Mouse (Mus musculus): Measurements from ENCODE around the gene Oas1a.
"Not testable (repeated sequence)": the region's sequence is repeated elsewhere in the genome, so short reads cannot be mapped to it uniquely, and the experiment has no call there.

Oas1a gene

DNA sequence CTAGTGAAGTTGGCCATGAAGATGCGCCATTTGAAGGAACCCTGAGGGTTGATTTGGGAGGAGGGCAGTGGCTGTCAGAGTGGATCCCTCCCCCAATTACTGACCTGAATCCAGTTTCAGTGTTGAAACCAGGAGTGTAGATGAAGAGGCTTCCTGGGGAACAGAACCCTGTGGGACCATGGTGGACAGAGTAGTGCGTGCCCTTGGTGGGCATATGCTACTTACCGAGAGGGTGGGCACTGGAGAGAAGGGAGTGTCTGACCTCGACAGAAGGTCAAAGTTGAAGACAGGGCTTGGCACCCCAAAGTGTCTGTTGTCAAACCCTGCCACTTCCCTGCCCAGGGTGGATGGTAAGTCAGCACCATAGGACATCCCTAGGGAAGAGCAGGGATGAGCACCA, 13.5 kb downstream of the Oas1a start:
- not testable (repeated sequence) for DNase-seq (ENCODE audit: low read depth, low spot score)

DNA sequence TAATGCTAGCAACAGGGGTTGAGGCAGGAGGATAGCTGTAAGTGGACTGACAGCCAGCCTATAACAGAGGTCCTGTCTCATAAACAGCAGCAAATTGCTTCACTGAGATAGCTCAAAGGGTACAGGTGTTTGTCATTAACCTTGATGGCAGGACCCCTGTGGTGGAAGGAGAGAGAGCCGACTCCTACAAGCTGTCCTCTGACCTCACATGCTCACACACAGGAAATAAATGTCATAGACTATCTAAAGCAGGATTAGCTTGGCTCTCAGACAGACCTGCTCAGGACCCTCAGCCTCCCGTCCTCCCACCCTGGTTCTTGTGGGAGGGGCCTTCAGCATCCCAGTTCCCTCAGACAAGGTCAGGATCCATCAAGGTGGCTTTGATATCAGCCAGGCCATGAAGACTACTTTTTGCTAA, 15.1 kb downstream of the Oas1a start:
- DNase-seq (ENCODE audit: low read depth, low spot score), result no peak

DNA sequence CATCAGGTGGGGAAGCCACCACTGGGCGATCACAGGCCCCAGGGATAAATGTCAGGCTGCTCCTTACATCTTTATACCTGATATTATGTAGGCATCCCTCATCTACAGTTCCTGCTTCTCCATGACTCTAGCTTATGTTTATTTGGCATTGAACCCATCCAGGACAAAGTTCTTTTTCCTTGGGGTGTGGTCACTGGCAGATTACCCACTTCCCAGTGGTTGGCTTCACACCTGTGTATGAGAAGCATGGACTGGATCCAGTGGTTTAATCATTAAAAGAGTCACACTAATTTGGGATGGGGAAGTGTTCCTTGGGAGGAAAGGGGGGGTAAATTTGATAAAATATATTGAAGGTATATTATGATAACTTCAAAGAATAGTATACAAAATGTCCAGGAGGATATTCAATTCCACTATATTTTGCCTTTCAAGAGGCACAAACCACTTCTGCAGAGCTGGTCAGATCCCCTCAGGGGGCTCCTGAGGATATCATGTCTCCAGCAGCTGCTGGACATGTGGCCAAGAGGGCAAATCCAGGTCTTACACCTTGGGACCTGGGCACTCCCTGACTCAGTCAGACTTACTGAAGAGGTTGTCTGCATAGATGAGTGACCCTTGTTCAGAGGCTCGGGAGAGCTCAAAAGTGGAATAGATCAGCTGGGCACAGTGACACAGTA, 15.6 kb downstream of the Oas1a start:
- not testable (repeated sequence) for DNase-seq (ENCODE audit: low read depth, low spot score)

DNA sequence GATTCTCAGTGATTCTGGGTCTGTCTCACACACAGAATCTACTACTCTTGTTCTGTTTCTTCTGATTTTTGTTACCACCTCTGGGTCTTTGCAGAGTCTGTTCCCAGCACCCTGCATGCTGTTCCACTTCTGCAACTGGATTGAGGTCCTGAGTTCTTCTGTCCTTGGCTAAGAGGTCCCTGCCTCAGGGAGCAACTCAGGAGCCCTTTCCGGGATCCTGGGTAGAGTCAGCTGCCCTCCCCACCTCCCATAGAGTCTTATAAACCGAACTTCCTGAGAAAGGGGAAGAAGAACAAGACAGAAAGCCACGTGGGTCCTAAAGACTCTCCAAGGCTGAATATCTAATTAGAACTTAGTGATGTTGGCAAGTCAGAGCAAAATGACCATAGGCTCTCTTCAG, 16.3 kb downstream of the Oas1a start:
- no peak for DNase-seq (ENCODE audit: low read depth, low spot score)

GRCm38 (mm10) chr5:120890026-120890425, 17.3 kb downstream of the Oas1a start:
- no peak for DNase-seq (ENCODE audit: low read depth, low spot score)

GRCm38 (mm10) chr5:120888294-120888815, 19.0 kb downstream of the Oas1a start:
- DNase-seq (ENCODE audit: low read depth, low spot score), result not testable (repeated sequence)

- no peak for DNase-seq (ENCODE audit: low read depth, low spot score)
These were observed 19.5 kb downstream of the Oas1a start for GRCm38 (mm10) chr5:120887831-120888230.

GRCm38 (mm10) chr5:120887413-120887812, 19.9 kb downstream of the Oas1a start, which contains the start of gene Oas1g:
TSS of gene Oas1g (minus strand) at chr5:120887613.
- DNase-seq (ENCODE audit: low read depth, low spot score), result not testable (repeated sequence)

- not testable (repeated sequence) for DNase-seq (ENCODE audit: low read depth, low spot score)
These were observed 25.6 kb downstream of the Oas1a start for GRCm38 (mm10) chr5:120881681-120882080.

GRCm38 (mm10) chr5:120878803-120879202, 28.5 kb downstream of the Oas1a start:
- not testable (repeated sequence) for DNase-seq (ENCODE audit: low read depth, low spot score)

DNA sequence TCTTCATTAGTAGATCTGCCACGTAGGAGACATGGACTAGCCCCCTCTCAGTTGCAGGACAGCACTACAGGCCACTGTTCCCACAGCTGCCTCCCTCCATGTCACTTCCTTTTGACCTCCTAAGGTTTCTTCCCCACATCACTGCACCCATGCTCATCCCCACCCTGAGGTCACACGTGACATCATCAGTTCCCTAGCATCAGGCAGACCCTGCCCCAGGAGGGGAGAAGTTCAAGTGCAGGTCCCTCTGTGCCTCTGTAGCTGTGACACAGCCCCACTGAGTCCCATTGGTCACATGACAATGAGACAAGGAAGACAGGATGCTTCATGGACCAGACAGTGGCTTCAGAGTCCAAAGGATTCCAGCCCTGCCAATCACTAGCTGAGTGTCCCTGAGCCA, 29.9 kb downstream of the Oas1a start:
- DNase-seq (ENCODE audit: low read depth, low spot score), result not testable (repeated sequence)

- DNase-seq (ENCODE audit: low read depth, low spot score), result not testable (repeated sequence)
These were observed 30.5 kb downstream of the Oas1a start for GRCm38 (mm10) chr5:120876839-120877238.

DNA sequence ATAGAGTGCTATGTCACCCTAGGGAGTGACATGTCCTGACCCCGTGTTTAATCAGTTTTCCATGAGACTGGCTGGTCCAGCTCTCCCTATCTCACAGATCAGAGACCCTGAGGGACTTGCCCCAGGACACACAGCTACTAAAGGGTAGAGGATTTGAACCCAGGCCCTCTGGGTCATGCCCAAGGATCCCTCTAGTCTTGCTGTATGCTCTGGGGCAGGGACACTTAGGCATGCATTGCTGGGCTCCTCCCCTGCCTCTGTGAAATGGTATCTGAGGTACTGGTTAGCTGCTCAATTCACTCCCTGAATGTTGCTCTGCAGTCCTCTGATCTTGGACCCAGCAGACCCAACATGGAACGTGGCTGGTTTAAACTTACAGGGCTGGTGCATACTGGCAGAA, 35.9 kb downstream of the Oas1a start:
- DNase-seq (ENCODE audit: low read depth, low spot score), result no peak

DNA sequence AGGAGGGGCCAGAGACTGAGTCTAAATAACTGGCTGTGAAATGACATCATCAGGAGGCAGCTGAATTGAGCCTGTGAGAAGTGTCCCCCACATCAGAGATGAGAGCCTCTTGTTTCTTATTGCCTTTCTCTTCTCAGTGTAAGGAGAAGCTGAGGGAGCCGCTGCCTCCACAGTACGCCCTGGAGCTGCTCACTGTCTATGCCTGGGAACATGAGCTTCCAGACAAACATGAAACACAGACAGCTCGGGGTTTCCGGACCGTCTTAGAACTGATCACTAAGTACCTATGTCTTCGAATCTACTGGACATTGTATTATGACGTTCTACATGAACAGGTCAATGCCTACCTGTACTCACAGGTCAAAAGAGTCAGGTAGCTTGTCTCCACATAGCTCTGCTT, 36.5 kb downstream of the Oas1a start:
- DNase-seq (ENCODE audit: low read depth, low spot score), result no peak

DNA sequence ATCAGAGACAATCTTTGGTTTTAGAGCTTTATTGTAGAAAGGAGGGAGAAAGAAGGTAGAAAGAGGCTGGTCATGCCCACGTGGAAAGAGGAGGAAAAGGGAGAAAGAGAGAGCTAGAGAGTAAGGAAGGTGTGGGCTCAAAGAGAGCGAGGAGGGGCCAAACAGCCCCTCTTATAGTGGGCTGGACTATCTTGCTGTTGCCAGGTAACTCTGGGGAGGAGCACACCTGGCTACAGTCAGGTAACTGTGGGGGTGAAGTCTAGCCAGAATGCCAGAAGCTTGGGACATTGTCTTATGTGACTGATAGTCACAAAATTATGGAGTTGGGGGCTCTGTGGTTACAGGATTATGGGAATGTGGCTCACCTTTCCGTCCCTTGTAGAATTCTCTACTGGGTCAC, 37.2 kb downstream of the Oas1a start:
- no peak for DNase-seq (ENCODE audit: low read depth, low spot score)

GRCm38 (mm10) chr5:120869436-120870015, 37.8 kb downstream of the Oas1a start:
- DNase-seq (ENCODE audit: low read depth, low spot score), result no peak

- peak; percentile 71 for DNase-seq (ENCODE audit: low read depth, low spot score)
These were observed 41.9 kb downstream of the Oas1a start for GRCm38 (mm10) chr5:120865336-120865860.

- no peak for DNase-seq (ENCODE audit: low read depth, low spot score)
These were observed 46.2 kb downstream of the Oas1a start, which contains the start of gene Oas1h for GRCm38 (mm10) chr5:120861121-120861520. TSS of gene Oas1h (plus strand) at chr5:120861421.

- no peak for DNase-seq (ENCODE audit: low read depth, low spot score)
These were observed 48.1 kb downstream of the Oas1a start for GRCm38 (mm10) chr5:120859241-120859640.

GRCm38 (mm10) chr5:120849601-120850136, 57.7 kb downstream of the Oas1a start:
- DNase-seq (ENCODE audit: low read depth, low spot score), result peak; percentile 81

DNA sequence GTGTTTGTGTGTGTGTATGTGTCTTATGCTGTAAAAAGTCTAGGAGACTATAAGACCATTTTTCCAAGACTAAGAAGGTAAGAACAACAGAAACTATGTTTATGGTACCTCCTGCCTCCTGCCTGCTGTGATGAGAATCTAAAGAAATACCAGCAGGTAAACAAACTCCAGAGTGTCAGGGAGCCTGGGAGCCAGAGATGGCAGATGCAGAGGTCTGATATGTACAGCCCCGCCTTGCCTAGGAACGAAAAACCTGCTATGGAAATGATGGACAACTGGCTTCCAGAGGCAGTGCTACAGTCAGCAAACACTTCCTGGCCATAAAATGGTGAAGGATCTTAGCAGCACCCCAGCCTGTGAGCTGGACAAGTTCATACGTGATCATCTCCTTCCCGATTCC, 60.3 kb downstream of the Oas1a start, which contains the start of gene Oas1f:
TSS of gene Oas1f (plus strand) at position 301 of the 400 bp plus-strand sequence.
- DNase-seq (ENCODE audit: low read depth, low spot score), result no peak
